In the genomic region with DNA sequence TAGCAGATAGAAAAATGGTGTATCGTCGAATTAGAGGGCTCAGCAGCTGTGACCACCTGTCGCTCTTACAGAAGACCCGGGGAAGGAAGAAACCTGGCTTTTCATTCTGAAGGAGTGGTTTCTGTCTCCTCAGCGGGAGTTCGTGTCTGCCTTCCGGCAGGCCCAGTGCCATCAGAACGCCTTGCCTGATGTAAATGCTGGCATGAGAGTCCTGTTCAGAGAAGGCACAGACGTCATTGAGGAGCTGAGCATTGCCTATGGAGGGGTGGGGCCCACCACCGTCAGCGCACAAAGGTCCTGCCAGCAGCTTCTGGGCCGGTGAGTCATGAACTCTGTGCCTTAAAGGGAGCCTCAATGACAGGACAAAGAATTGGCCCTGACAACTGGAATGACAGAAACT, we compare ENCODE assay signal across 12 mouse cellular contexts. TPM values are rescaled to one million over a fixed set of nuclear protein-coding genes. Genes with fewer than 3 reads are reported as not detected.
A peak's percentile ranks its signal among the peaks of the same experiment; 100 is the strongest.
DNase-seq lines count a peak whose midpoint lies in the region; ATAC-seq and TF ChIP-seq lines count a peak whose summit lies in the region.
"Had no signal": no experiment of that assay in that cellular context is flagged by ENCODE, and none has a peak within 500 bp of the region (broad histone marks: within the 10 kb centered on the region; RNA-seq: fewer than 3 reads in every experiment).

No protein-coding gene starts in this region.

- TF ChIP-seq RAD21 in MEL (IDR thresholded peaks at IDR 0.05; ENCODE audit: low read depth, low read length): no peak

- 63% methylated on average over 12 of the region's 12 CpGs for WGBS in heart, embryonic 10.5 days
- WGBS in small intestine, adult 2 months: 26% methylated on average over 12 of the region's 12 CpGs

- H3K27ac ChIP-seq in heart, embryonic 10.5 days: no peak overlapping the region
- no peak overlapping the region for H3K27ac ChIP-seq in MEL (ENCODE audit: control insufficient read depth, low read depth, low read length)
- H3K27ac ChIP-seq in small intestine, adult 2 months (ENCODE audit: insufficient read depth, low read depth, low read length): peak overlapping the region; percentile 44
- H3K27ac ChIP-seq: midbrain, embryonic 13.5 days had no signal

- TF ChIP-seq CTCF in MEL (IDR thresholded peaks at IDR 0.05 in 2 of 3, conservative IDR thresholded peaks at IDR 0.05 in 1 of 3; ENCODE audit: control insufficient read depth in 1 of 3, insufficient read depth in 1 of 3, low read depth in 2 of 3, low read length in 3 of 3, poor library complexity in 1 of 3, severe bottlenecking in 1 of 3): no peak
- TF ChIP-seq CTCF in small intestine, adult 2 months (IDR thresholded peaks at IDR 0.05; ENCODE audit: extremely low read depth, insufficient read length, insufficient replicate concordance, low read depth, low read length): no peak

- peak; percentile 43 for ATAC-seq in granulocyte monocyte progenitor cell, adult 5-6 weeks (replicated peaks; ENCODE audit: poor library complexity, severe bottlenecking)
- ATAC-seq: midbrain, embryonic 13.5 days had no signal

- H3K79me2 ChIP-seq in MEL (ENCODE audit: control insufficient read depth, insufficient read depth, low read length, poor library complexity): no peaks in the 10 kb centered on the region

- peak; percentile 94 for DNase-seq in heart, adult 11 months
- no peak for DNase-seq in heart, embryonic 10.5 days (ENCODE audit: low spot score)
- peak; percentile 20 for DNase-seq in MEL (ENCODE audit: low read depth, low spot score)
- no peak for DNase-seq in left cerebral cortex, postnatal 25 days (ENCODE audit: low spot score in 2 of 2)
- no peak for DNase-seq in kidney, postnatal 10 days
- no peak for DNase-seq in layer of hippocampus, adult 8-10 months (ENCODE audit: low spot score in 2 of 2)
- DNase-seq: cerebellum, adult 11-12 months; kidney, postnatal 36 days; right cerebral cortex, postnatal 4 days had no signal

- no peak for TF ChIP-seq EP300 in MEL (IDR thresholded peaks at IDR 0.05; ENCODE audit: low read depth in 1 of 2, low read length in 2 of 2)

- no peak overlapping the region for H3K9ac ChIP-seq in MEL (ENCODE audit: control insufficient read depth, low read depth, low read length, poor library complexity, severe bottlenecking)
- H3K9ac ChIP-seq: midbrain, embryonic 13.5 days had no signal

- H3K4me3 ChIP-seq in heart, embryonic 10.5 days: no peak overlapping the region
- no peak overlapping the region for H3K4me3 ChIP-seq in MEL (ENCODE audit: control insufficient read depth in 1 of 2, insufficient read depth in 1 of 2, low read depth in 2 of 2, low read length in 2 of 2)
- peak overlapping the region; percentile 9; the same call in 1 of the 2 replicates for H3K4me3 ChIP-seq in small intestine, adult 2 months (ENCODE audit: low read depth, low read length)
- H3K4me3 ChIP-seq: midbrain, embryonic 13.5 days had no signal

- H3K27me3 ChIP-seq in heart, embryonic 10.5 days (ENCODE audit: insufficient read depth, poor library complexity, severe bottlenecking): peaks cover 14% of the 10 kb centered on the region; the same call in 1 of the 2 replicates
- no peaks in the 10 kb centered on the region for H3K27me3 ChIP-seq in MEL (ENCODE audit: control insufficient read depth in 1 of 2, insufficient read depth in 2 of 2, low read length in 2 of 2)
- H3K27me3 ChIP-seq in small intestine, adult 2 months (ENCODE audit: control insufficient read depth, insufficient read depth, low read length): no peaks in the 10 kb centered on the region
- H3K27me3 ChIP-seq: midbrain, embryonic 13.5 days had no signal

- TF ChIP-seq POLR2A in MEL (IDR thresholded peaks at IDR 0.05; ENCODE audit: control insufficient read depth in 1 of 2, insufficient read depth in 1 of 2, low read depth in 1 of 2, low read length in 2 of 2, poor library complexity in 1 of 2): no peak
- TF ChIP-seq POLR2A in small intestine, adult 2 months (IDR thresholded peaks at IDR 0.05; ENCODE audit: low read depth, low read length): peak; percentile 57; the same call in 1 of the 2 replicates

- no peaks in the 10 kb centered on the region for H3K36me3 ChIP-seq in heart, embryonic 10.5 days
- H3K36me3 ChIP-seq in MEL (ENCODE audit: control insufficient read depth in 1 of 2, insufficient read depth in 2 of 2, low read length in 2 of 2): peaks cover 0 to 12% of the 10 kb centered on the region in 2 experiments; a peak in 2 of 4 replicates
- H3K36me3 ChIP-seq in small intestine, adult 2 months (ENCODE audit: control insufficient read depth, insufficient read depth, low read length): no peaks in the 10 kb centered on the region
- H3K36me3 ChIP-seq: midbrain, embryonic 13.5 days had no signal

- H3K9me3 ChIP-seq in heart, embryonic 10.5 days: no peaks in the 10 kb centered on the region
- no peaks in the 10 kb centered on the region for H3K9me3 ChIP-seq in MEL (replicated peaks; ENCODE audit: insufficient read depth, low read length)
- H3K9me3 ChIP-seq: midbrain, embryonic 13.5 days had no signal

- intact Hi-C loops in left cerebral cortex, postnatal 25 days (cut with DNase I): no loop called here

- H3K4me1 ChIP-seq in heart, embryonic 10.5 days: peaks cover 19% of the 10 kb centered on the region
- H3K4me1 ChIP-seq in MEL (ENCODE audit: control insufficient read depth in 1 of 2, insufficient read depth in 2 of 2, low read length in 2 of 2): peaks cover 0 to 17% of the 10 kb centered on the region in 2 experiments; a peak in 3 of 4 replicates
- peaks cover 7% of the 10 kb centered on the region; the same call in 1 of the 2 replicates for H3K4me1 ChIP-seq in small intestine, adult 2 months (ENCODE audit: control insufficient read depth, insufficient read depth, insufficient read length, low read length)
- H3K4me1 ChIP-seq: midbrain, embryonic 13.5 days had no signal

TF ChIP-seq in MEL, 35 proteins besides CTCF, POLR2A, EP300 and RAD21:
- TF ChIP-seq TCF12 (IDR thresholded peaks at IDR 0.05; ENCODE audit: low read depth, low read length) (no peak), TBP (IDR thresholded peaks at IDR 0.05; ENCODE audit: low read depth, low read length) (no peak), ETS1 (IDR thresholded peaks at IDR 0.05; ENCODE audit: low read depth, low read length) (no peak), ZMIZ1 (IDR thresholded peaks at IDR 0.05; ENCODE audit: low read depth, low read length) (no peak), NRF1 (IDR thresholded peaks at IDR 0.05; ENCODE audit: insufficient read depth, low read depth, low read length, poor library complexity, severe bottlenecking) (no peak), ZC3H11A (IDR thresholded peaks at IDR 0.05; ENCODE audit: low read depth, low read length) (no peak), SIN3A (IDR thresholded peaks at IDR 0.05; ENCODE audit: low read length) (no peak), POLR2AphosphoS2 (IDR thresholded peaks at IDR 0.05; ENCODE audit: low read length) (no peak), BHLHE40 (IDR thresholded peaks at IDR 0.05; ENCODE audit: borderline replicate concordance, low read depth, low read length) (no peak)

RNA-seq across cellular contexts. Expression of a gene that starts 26.2 kb away (rescaled TPM):
- 0.05 TPM in 1 of 2 replicates, not detected in the other for polyA plus RNA-seq in heart, embryonic 10.5 days (2016; fragmentation: Nextera tagmentation; extraction: Ambion mirVana)
- 0.03 and 0.08 TPM in 2 replicates for total RNA-seq in MEL (2012; rRNA removed)
- under 1 TPM in 1 of 2 experiments, not detected in 1; 0.04 TPM for polyA plus RNA-seq in MEL (2012; ENCODE audit: insufficient read depth in 1 of 2, insufficient read length in 2 of 2, low read depth in 1 of 2, low replicate concordance in 2 of 2, missing spikeins in 1 of 2)
- 0.28 TPM in 1 of 2 replicates, not detected in the other for total RNA-seq in granulocyte monocyte progenitor cell, adult 5-6 weeks (2014; fragmentation: Nextera tagmentation)
- total RNA-seq in granulocyte monocyte progenitor cell, adult 5-6 weeks (2017): 0.30 TPM in 1 of 2 replicates, not detected in the other
- polyA plus RNA-seq in small intestine, adult 2 months (2012; rRNA removed): 0.01 TPM in 1 of 2 replicates, not detected in the other
- total RNA-seq in left cerebral cortex, postnatal 25 days (2021): not detected
- total RNA-seq in layer of hippocampus, adult 8-10 months (2022): under 1 TPM in 2 of 4 experiments, not detected in 2; 0.05 to 0.07 TPM

Comparison
In these comparisons a context has a peak if more than half of its experiments do, and no peak if none do; other contexts are left out.
1. DNase-seq: peak in heart, adult 11 months (single experiment) and MEL (single experiment); none in heart, embryonic 10.5 days (single experiment), left cerebral cortex, postnatal 25 days (0 of 2), kidney, postnatal 10 days (single experiment) and layer of hippocampus, adult 8-10 months (0 of 2).